9 mouse cellular contexts compared by ENCODE assay signal in genomic region chr16:5931680-5932079, GRCm38 (mm10). TPM values are rescaled to one million over a fixed set of nuclear protein-coding genes. Genes with fewer than 3 reads are reported as not detected.
DNase-seq lines count a peak whose midpoint lies in the region; TF ChIP-seq lines count a peak whose summit lies in the region.
"Had no signal": no experiment of that assay in that cellular context is flagged by ENCODE, and none has a peak within 500 bp of the region (broad histone marks: within the 10 kb centered on the region; RNA-seq: fewer than 3 reads in every experiment).

No protein-coding gene starts in this region.

- TF ChIP-seq POLR2A in ES-Bruce4 (IDR thresholded peaks at IDR 0.05; ENCODE audit: insufficient read depth, low read length): no peak
- no peak for TF ChIP-seq POLR2A in lung, adult 2 months (IDR thresholded peaks at IDR 0.05; ENCODE audit: borderline replicate concordance, extremely low read depth, low read depth, low read length)

- H3K27ac ChIP-seq in ES-Bruce4 (ENCODE audit: insufficient read depth, low read length): no peak overlapping the region
- no peak overlapping the region for H3K27ac ChIP-seq in heart, embryonic 10.5 days

- H3K27me3 ChIP-seq in ES-Bruce4 (ENCODE audit: control insufficient read depth, insufficient read depth, low read length, poor library complexity, severe bottlenecking): no peaks in the 10 kb centered on the region
- no peaks in the 10 kb centered on the region for H3K27me3 ChIP-seq in heart, embryonic 10.5 days (ENCODE audit: insufficient read depth, poor library complexity, severe bottlenecking)

- H3K4me3 ChIP-seq in ES-Bruce4 (ENCODE audit: low read depth, low read length): no peak overlapping the region
- H3K4me3 ChIP-seq in heart, embryonic 10.5 days: no peak overlapping the region
- H3K4me3 ChIP-seq in lung, adult 2 months (replicated peaks; ENCODE audit: extremely low read depth, low read depth, low read length): no peak overlapping the region
- H3K4me3 ChIP-seq: erythroblast, embryonic 14.5 days had no signal

- no peak overlapping the region for H3K9ac ChIP-seq in ES-Bruce4 (ENCODE audit: low read depth, poor library complexity, severe bottlenecking)

- 22% methylated on average over 7 of the region's 7 CpGs for WGBS in heart, embryonic 10.5 days
- 30% methylated on average over 7 of the region's 7 CpGs for WGBS in lung, adult 2 months

- peak; percentile 86 for DNase-seq in adrenal gland, postnatal 25 days
- DNase-seq in embryo, embryonic 11.5 days (ENCODE audit: low read depth, low spot score): peak; percentile 67
- peak; percentile 78 for DNase-seq in heart, embryonic 10.5 days (ENCODE audit: low spot score)
- peak; percentile 55 to 86 for DNase-seq in kidney, postnatal 36 days
- peak; percentile 31 for DNase-seq in lung, adult 2 months
- peak; percentile 85 for DNase-seq in retina, postnatal 1 day
- peak; percentile 73 for DNase-seq in urinary bladder, postnatal 14 days (ENCODE audit: low spot score)

- TF ChIP-seq EP300 in ES-Bruce4 (IDR thresholded peaks at IDR 0.05; ENCODE audit: insufficient read depth, low read depth, low read length): no peak

- no peaks in the 10 kb centered on the region for H3K4me1 ChIP-seq in ES-Bruce4 (ENCODE audit: control insufficient read depth, insufficient read depth, low read length)
- H3K4me1 ChIP-seq in heart, embryonic 10.5 days: no peaks in the 10 kb centered on the region
- no peaks in the 10 kb centered on the region for H3K4me1 ChIP-seq in lung, adult 2 months (ENCODE audit: control insufficient read depth, insufficient read depth, low read length)

- H3K36me3 ChIP-seq in ES-Bruce4 (ENCODE audit: control insufficient read depth, insufficient read depth, low read length, poor library complexity, severe bottlenecking): no peaks in the 10 kb centered on the region
- H3K36me3 ChIP-seq in heart, embryonic 10.5 days: no peaks in the 10 kb centered on the region

- no peaks in the 10 kb centered on the region for H3K9me3 ChIP-seq in ES-Bruce4 (replicated peaks; ENCODE audit: control insufficient read depth, insufficient read depth, low read length, poor library complexity, severe bottlenecking)
- no peaks in the 10 kb centered on the region for H3K9me3 ChIP-seq in heart, embryonic 10.5 days

- TF ChIP-seq CTCF in ES-Bruce4 (IDR thresholded peaks at IDR 0.05; ENCODE audit: low read depth, low read length): peak; percentile 44
- TF ChIP-seq CTCF in lung, adult 2 months (IDR thresholded peaks at IDR 0.05; ENCODE audit: insufficient read depth, low read length): peak; percentile 22

RNA-seq across cellular contexts. Expression of gene Rbfox1, which starts 46.5 kb away (rescaled TPM):
- not detected in 2 replicates for polyA plus RNA-seq in ES-Bruce4 (2011; ENCODE audit: insufficient read depth, insufficient read length, low read depth, missing spikeins)
- total RNA-seq in adrenal gland, postnatal 25 days (2021): 0.71 and 1.7 TPM in 2 replicates
- 2.5 and 2.8 TPM in 2 replicates for polyA plus RNA-seq in heart, embryonic 10.5 days (2016; fragmentation: Nextera tagmentation; extraction: Ambion mirVana)
- polyA plus RNA-seq in lung, adult 2 months (2012; rRNA removed): 2.3 and 4.0 TPM in 2 replicates
- polyA plus RNA-seq: erythroblast, embryonic 14.5 days had no signal

Comparison
In these comparisons a context has a peak if more than half of its experiments do, and no peak if none do; other contexts are left out.
1. DNase-seq: peak in every context shown above with its lines; median percentile 86 in adrenal gland, postnatal 25 days; 85 in retina, postnatal 1 day; 78 in heart, embryonic 10.5 days; 73 in urinary bladder, postnatal 14 days; 70 in kidney, postnatal 36 days; 67 in embryo, embryonic 11.5 days; 31 in lung, adult 2 months.